Mouse (Mus musculus) small intestine, adult 2 months (tissue): Measurements from ENCODE around the gene Ift81. TPM values are rescaled to one million over a fixed set of nuclear protein-coding genes. Genes with fewer than 3 reads are reported as not detected.

Source experiments
- H3K27ac ChIP-seq: fragments of 200-500 bp; 2 replicates; pipeline ENCODE4 v1.5.1; 2012; ENCODE audit warnings: low read depth, low read length, control low read depth, inconsistent platforms; ENCODE audit not compliant: insufficient read depth
- H3K27me3 ChIP-seq: fragments of 200-500 bp; 2 replicates; pipeline ENCODE4 v1.6.1; 2012; ENCODE audit warnings: mild to moderate bottlenecking, moderate library complexity, low read length, inconsistent platforms; ENCODE audit not compliant: control insufficient read depth, insufficient read depth
- H3K36me3 ChIP-seq: fragments of 200-500 bp; 2 replicates; pipeline ENCODE4 v1.6.1; 2012; ENCODE audit warnings: mild to moderate bottlenecking, low read length, control low read depth, inconsistent platforms; ENCODE audit not compliant: control insufficient read depth, insufficient read depth
- H3K4me1 ChIP-seq: fragments of 200-500 bp; 2 replicates; pipeline ENCODE4 v1.6.1; 2012; ENCODE audit warnings: low read length, inconsistent platforms, mixed read lengths; ENCODE audit not compliant: control insufficient read depth, insufficient read depth, insufficient read length
- H3K4me3 ChIP-seq: fragments of 200-500 bp; 2 replicates; pipeline ENCODE4 v1.5.1; 2012; ENCODE audit warnings: low read depth, mild to moderate bottlenecking, control low read depth, inconsistent platforms, low read length, moderate library complexity
- CTCF ChIP-seq: fragments of 200-500 bp; IDR thresholded peaks from 2 replicates; pipeline ENCODE4 v1.5.1; 2012; ENCODE audit warnings: low read depth, mild to moderate bottlenecking, control low read depth, inconsistent platforms, low read length, moderate library complexity, mixed read lengths; ENCODE audit not compliant: insufficient replicate concordance, insufficient read length; ENCODE audit errors: extremely low read depth
- POLR2A ChIP-seq: fragments of 200-500 bp; IDR thresholded peaks from 2 replicates; pipeline ENCODE4 v1.6.1; 2012; ENCODE audit warnings: low read depth, mild to moderate bottlenecking, control low read depth, inconsistent platforms, low read length, moderate library complexity
- WGBS: fragments of 180-500 bp; shearing (Covaris S2); methylation state at CpG from one replicate; pipeline ENCODE4 v1.1.7; 2018; 5-methylcytosine and 5-hydroxymethylcytosine counted together
- polyA plus RNA-seq: library from polyadenylated mRNA; depleted of rRNA; stranded (reverse); fragments of >200 nt; gene quantifications from 2 replicates; pipeline ENCODE4 v1.2.3, GENCODE M21; 2012

The Ift81 gene
- polyA plus RNA-seq, 1 experiment, result 0.15 TPM

GRCm38 (mm10) chr5:122625565-122626252 lies 11.4 kb upstream of the Ift81 start:
- Histone ChIP-seq H3K4me3 (no peak overlapping the region), H3K27ac (no peak overlapping the region), H3K4me1 (no peaks in the 10 kb centered on the region; the same call in 1 of the 2 replicates), H3K36me3 (no peaks in the 10 kb centered on the region), H3K27me3 (no peaks in the 10 kb centered on the region)
- 85% methylated on average over 14 of the region's 14 CpGs for WGBS
- TF ChIP-seq CTCF (no peak), POLR2A (no peak)

DNA sequence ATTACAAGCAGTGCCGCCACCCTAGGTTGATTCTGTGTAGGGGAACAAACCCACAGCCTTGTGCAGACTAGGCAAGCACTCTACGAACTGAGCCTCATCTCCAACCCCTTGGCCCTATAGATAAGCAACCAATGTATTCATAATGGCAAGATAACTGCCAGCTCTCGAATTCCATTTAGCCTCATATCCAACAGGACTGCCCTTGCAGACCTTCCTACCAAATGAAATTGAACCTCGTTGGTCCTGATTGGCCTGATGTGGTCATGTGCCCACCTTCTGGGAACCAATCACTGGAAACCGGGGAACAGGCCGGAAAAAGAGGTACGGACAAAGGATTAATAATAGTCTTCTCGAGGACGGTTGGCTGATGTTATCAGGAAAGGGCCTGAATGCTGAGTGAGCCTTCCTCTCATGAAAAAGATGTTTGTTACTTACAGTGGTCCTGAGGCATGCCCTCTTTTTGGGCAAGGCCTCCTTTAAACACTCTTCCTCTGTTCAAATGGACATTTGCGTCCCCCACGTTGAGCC lies 10.7 kb upstream of the Ift81 start:
- Histone ChIP-seq H3K36me3 (no peaks in the 10 kb centered on the region), H3K4me1 (no peaks in the 10 kb centered on the region; the same call in 1 of the 2 replicates), H3K27me3 (no peaks in the 10 kb centered on the region), H3K27ac (no peak overlapping the region), H3K4me3 (no peak overlapping the region)
- WGBS, result 83% methylated on average over 11 of the region's 11 CpGs
- TF ChIP-seq POLR2A, result no peak
- no peak for TF ChIP-seq CTCF

DNA sequence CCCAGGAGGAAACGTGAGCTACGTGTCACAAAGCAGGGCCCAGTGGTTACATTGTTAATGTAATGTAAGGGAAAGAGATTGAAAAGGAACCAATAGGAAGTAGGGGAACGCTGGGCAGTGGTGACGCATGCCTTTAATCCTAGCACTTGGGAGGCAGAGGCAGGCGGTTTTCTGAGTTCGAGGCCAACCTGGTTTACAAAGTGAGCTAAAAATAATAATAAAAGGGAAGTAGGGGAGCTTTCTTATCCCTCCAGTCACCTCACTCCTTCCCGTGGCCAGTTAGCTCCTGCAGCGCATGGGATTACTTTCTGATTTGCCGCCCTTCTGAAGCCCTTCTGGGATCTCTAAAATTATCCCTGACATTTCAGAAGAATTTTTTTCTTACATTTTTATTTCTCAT lies 9.5 kb upstream of the Ift81 start:
- no peaks in the 10 kb centered on the region for H3K27me3 ChIP-seq
- peaks cover 2% of the 10 kb centered on the region; the same call in 1 of the 2 replicates for H3K4me1 ChIP-seq
- 78% methylated on average over 9 of the region's 9 CpGs for WGBS
- no peak overlapping the region for H3K27ac ChIP-seq
- TF ChIP-seq CTCF (no peak), POLR2A (no peak)
- no peak overlapping the region for H3K4me3 ChIP-seq
- no peaks in the 10 kb centered on the region for H3K36me3 ChIP-seq

DNA sequence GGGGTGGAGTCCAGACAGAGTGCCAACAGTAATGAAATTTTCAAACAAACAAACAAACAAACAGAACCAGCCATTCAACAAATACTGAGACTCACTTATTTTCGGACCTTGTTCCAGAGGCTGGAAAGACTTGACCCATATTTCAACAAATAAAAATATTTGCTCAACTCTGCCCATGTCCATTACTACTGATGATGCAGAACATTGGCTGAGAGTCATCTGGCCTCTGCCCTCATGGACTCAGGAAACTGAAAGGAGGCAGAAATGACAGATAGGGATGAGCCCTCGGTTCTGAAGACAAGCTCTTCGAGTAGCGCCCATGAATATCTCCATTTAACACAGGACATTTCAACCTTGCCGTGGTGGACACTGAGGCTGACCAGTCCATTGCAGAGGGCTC lies 8.2 kb upstream of the Ift81 start:
- WGBS, result 80% methylated on average over 5 of the region's 5 CpGs
- H3K36me3 ChIP-seq, result no peaks in the 10 kb centered on the region
- no peak overlapping the region for H3K4me3 ChIP-seq
- no peak overlapping the region for H3K27ac ChIP-seq
- TF ChIP-seq POLR2A (no peak), CTCF (no peak)
- no peaks in the 10 kb centered on the region for H3K27me3 ChIP-seq
- H3K4me1 ChIP-seq, result peaks cover 2% of the 10 kb centered on the region; the same call in 1 of the 2 replicates

DNA sequence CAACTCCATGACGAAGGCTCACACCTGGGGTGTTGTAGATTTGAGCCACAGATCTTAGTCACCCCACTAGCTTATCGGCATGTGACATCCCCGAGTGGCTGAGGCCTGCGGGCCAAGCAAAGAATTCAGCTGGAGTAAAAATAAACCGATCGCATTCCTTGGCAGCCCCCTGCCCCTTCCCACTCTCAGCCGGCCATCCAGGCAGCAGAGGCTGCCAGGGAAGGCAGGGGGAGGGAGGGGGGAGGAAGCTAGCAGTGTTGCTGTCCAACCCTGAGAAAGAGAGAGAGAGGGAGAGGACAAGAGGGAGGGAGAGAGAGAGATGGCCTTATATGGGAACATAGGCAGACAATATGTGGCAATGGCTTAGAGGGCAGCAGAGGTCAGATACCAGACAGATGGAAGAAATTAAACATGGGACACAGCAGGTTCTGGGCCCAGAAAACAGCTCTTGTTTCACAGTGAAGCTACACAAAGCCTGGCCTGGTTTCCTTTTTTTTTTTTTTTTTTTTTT lies 7.1 kb upstream of the Ift81 start:
- Histone ChIP-seq H3K36me3 (no peaks in the 10 kb centered on the region), H3K27me3 (no peaks in the 10 kb centered on the region), H3K27ac (peak overlapping the region; percentile 57), H3K4me1 (peaks cover 2% of the 10 kb centered on the region; the same call in 1 of the 2 replicates), H3K4me3 (no peak overlapping the region)
- TF ChIP-seq CTCF, result no peak
- no peak for TF ChIP-seq POLR2A
- 54% methylated on average over 7 of the region's 7 CpGs for WGBS

- H3K27ac ChIP-seq, result peak overlapping the region; percentile 1; the same call in 1 of the 2 replicates
- TF ChIP-seq POLR2A, result no peak
- TF ChIP-seq CTCF, result no peak
Measured at GRCm38 (mm10) chr5:122619686-122620296, 5.5 kb upstream of the Ift81 start.

DNA sequence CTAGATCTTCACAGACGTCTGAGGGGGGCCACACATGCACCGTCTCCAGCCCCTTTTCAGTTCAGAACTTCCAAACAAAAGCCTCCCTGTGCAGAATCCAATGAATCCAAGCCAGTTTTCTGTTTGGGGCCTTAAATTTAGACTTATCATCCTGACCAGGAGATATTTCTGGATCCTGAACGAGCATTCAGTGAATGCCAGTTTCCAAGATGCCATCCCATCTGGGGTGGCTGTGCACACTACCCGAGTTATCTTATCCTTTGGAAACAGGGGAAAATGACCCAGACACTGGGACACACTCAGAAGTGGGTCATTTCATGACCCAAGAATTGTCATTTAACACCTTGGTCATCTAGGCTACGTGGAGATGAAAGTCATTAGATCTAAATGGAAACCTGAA lies 3.4 kb upstream of the Ift81 start:
- Histone ChIP-seq H3K36me3 (no peaks in the 10 kb centered on the region), H3K4me3 (no peak overlapping the region), H3K27ac (no peak overlapping the region), H3K4me1 (peaks cover 4% of the 10 kb centered on the region; the same call in 1 of the 2 replicates), H3K27me3 (no peaks in the 10 kb centered on the region)
- TF ChIP-seq CTCF, result no peak
- 80% methylated on average over 5 of the region's 5 CpGs for WGBS

More at GRCm38 (mm10) chr5:122619686-122620296, 5.5 kb upstream of the Ift81 start:
- no peak overlapping the region for H3K4me3 ChIP-seq
- H3K36me3 ChIP-seq, result no peaks in the 10 kb centered on the region
- H3K27me3 ChIP-seq, result no peaks in the 10 kb centered on the region
- WGBS, result 78% methylated on average over 9 of the region's 9 CpGs
- peaks cover 2% of the 10 kb centered on the region; the same call in 1 of the 2 replicates for H3K4me1 ChIP-seq
